Mouse (Mus musculus) adrenal gland, postnatal 14 days (tissue): ENCODE measurements around the gene Glipr1l3. TPM values are rescaled to one million over a fixed set of nuclear protein-coding genes. Genes with fewer than 3 reads are reported as not detected.
A peak's percentile ranks its signal among the peaks of the same experiment; 100 is the strongest.
"Not testable (repeated sequence)": the region's sequence is repeated elsewhere in the genome, so short reads cannot be mapped to it uniquely, and the experiment has no call there.

Experiments
- DNase-seq: peaks from one replicate; pipeline ENCODE4 v3.0.0; 2021; ENCODE audit warnings: mixed read lengths
- long read RNA-seq, 2 experiments: library from polyadenylated mRNA; stranded (forward); transcript quantifications; one replicate each; pipeline ENCODE4 v2.0.0; 2021
- total RNA-seq: library from RNA; stranded (reverse); gene quantifications from 2 replicates; pipeline ENCODE4 v1.2.3, GENCODE M21; 2021

Gene Glipr1l3
- total RNA-seq = not detected in 2 replicates
- long read RNA-seq, experiment 1 = 0 reads
- long read RNA-seq, experiment 2 = 0 reads

- DNase-seq = peak; percentile 87
These were observed at the start of gene Glipr1l3 for GRCm38 (mm10) chr10:112159882-112160560. TSS of gene Glipr1l3 (minus strand) at chr10:112160327.

- peak; percentile 24 for DNase-seq
These were observed 43.3 kb upstream of the Glipr1l3 start for GRCm38 (mm10) chr10:112203463-112203862.

- DNase-seq = not testable (repeated sequence)
These were observed 33.8 kb upstream of the Glipr1l3 start for GRCm38 (mm10) chr10:112193919-112194318.

- DNase-seq = not testable (repeated sequence)
These were observed 16.9 kb upstream of the Glipr1l3 start for GRCm38 (mm10) chr10:112177027-112177426.

- DNase-seq = peak; percentile 23
These were observed 3.1 kb upstream of the Glipr1l3 start, which contains the start of gene Caps2 for GRCm38 (mm10) chr10:112163168-112163766. TSS of gene Caps2 (plus strand) at chr10:112163621.

- DNase-seq = no peak
These were observed 20.3 kb downstream of the Glipr1l3 start for GRCm38 (mm10) chr10:112139834-112140233.

GRCm38 (mm10) chr10:112138871-112139430 is 21.2 kb downstream of the Glipr1l3 start:
- DNase-seq = no peak

GRCm38 (mm10) chr10:112138050-112138870 is 21.9 kb downstream of the Glipr1l3 start:
- DNase-seq = peak; percentile 46

- no peak for DNase-seq
These were observed 27.9 kb downstream of the Glipr1l3 start for GRCm38 (mm10) chr10:112132194-112132593.

- DNase-seq = not testable (repeated sequence)
These were observed 32.4 kb downstream of the Glipr1l3 start for GRCm38 (mm10) chr10:112127682-112128230.

- not testable (repeated sequence) for DNase-seq
These were observed 35.0 kb downstream of the Glipr1l3 start for GRCm38 (mm10) chr10:112125090-112125489.

GRCm38 (mm10) chr10:112110401-112110800 is 49.7 kb downstream of the Glipr1l3 start:
- DNase-seq = no peak

GRCm38 (mm10) chr10:112105785-112106184 is 54.3 kb downstream of the Glipr1l3 start:
- DNase-seq = peak; percentile 51

Other genes starting within 250 kb of the Glipr1l3 start
- gene Krr1, start 187.7 kb downstream of the Glipr1l3 start, total RNA-seq = 31.3 and 34.2 TPM in 2 replicates
- 0.78 and 4.0 TPM in 2 replicates for gene Glipr1, start 157.7 kb downstream of the Glipr1l3 start, total RNA-seq
- gene Glipr1l1, start 100.1 kb downstream of the Glipr1l3 start, total RNA-seq = not detected in 2 replicates
- gene Glipr1l2, start 77.0 kb downstream of the Glipr1l3 start, total RNA-seq = not detected in 2 replicates
- gene Caps2, start 3.3 kb upstream of the Glipr1l3 start, total RNA-seq = not detected in 2 replicates
- 0.30 and 0.64 TPM in 2 replicates for gene Kcnc2, start 110.8 kb upstream of the Glipr1l3 start, total RNA-seq